9 mouse cellular contexts compared by ENCODE assay signal in genomic region chr8:61700298-61700697, GRCm38 (mm10).
DNase-seq lines count a peak whose midpoint lies in the region; ATAC-seq lines count a peak whose summit lies in the region.
"Had no signal": no experiment of that assay in that cellular context is flagged by ENCODE, and none has a peak within 500 bp of the region (broad histone marks: within the 10 kb centered on the region; RNA-seq: fewer than 3 reads in every experiment).

No protein-coding gene starts in this region.

- no peak overlapping the region for H3K4me3 ChIP-seq in kidney, embryonic 15.5 days (replicated peaks)
- H3K4me3 ChIP-seq: hindbrain, embryonic 15.5 days had no signal

- H3K9me3 ChIP-seq in kidney, embryonic 15.5 days (replicated peaks) = no peaks in the 10 kb centered on the region
- H3K9me3 ChIP-seq: hindbrain, embryonic 15.5 days had no signal

- WGBS in kidney, embryonic 15.5 days = 76% methylated on average over 1 of the region's 1 CpGs

- H3K4me2 ChIP-seq in kidney, embryonic 15.5 days = no peak overlapping the region
- H3K4me2 ChIP-seq: hindbrain, embryonic 15.5 days had no signal

- peak overlapping the region; percentile 71 for H3K27ac ChIP-seq in kidney, embryonic 15.5 days
- H3K27ac ChIP-seq: hindbrain, embryonic 15.5 days had no signal

- peaks cover 4% of the 10 kb centered on the region; the same call in 1 of the 2 replicates for H3K27me3 ChIP-seq in kidney, embryonic 15.5 days
- H3K27me3 ChIP-seq: hindbrain, embryonic 15.5 days had no signal

- H3K4me1 ChIP-seq in kidney, embryonic 15.5 days = peaks cover 54% of the 10 kb centered on the region

- H3K9ac ChIP-seq in kidney, embryonic 15.5 days = no peak overlapping the region
- H3K9ac ChIP-seq: hindbrain, embryonic 15.5 days had no signal

- no peaks in the 10 kb centered on the region for H3K36me3 ChIP-seq in kidney, embryonic 15.5 days
- H3K36me3 ChIP-seq: hindbrain, embryonic 15.5 days had no signal

- ATAC-seq in kidney, embryonic 15.5 days (replicated peaks; ENCODE audit: low FRiP score) = no peak

- DNase-seq in gastrocnemius, postnatal 10 days = peak; percentile 22
- no peak for DNase-seq in gastrocnemius, postnatal 14 days
- peak; percentile 50 for DNase-seq in testis, postnatal 10 days (ENCODE audit: low spot score)
- no peak for DNase-seq in testis, postnatal 14 days (ENCODE audit: low spot score)
- DNase-seq in natural killer cell, adult 2 months (ENCODE audit: low spot score in 2 of 2) = no peak
- no peak for DNase-seq in frontal cortex, postnatal 10 days (ENCODE audit: low spot score in 2 of 2)
- no peak for DNase-seq in frontal cortex, postnatal 14 days (ENCODE audit: low spot score in 2 of 2)

- intact Hi-C loops in gastrocnemius, postnatal 14 days (cut with DNase I; ENCODE audit: low total_unique reads) = loop anchor here (10.0 kb wide), 1 partner anchor 175 kb away; no protein-coding TSS in a partner anchor

Comparison
In these comparisons a context has a peak if more than half of its experiments do, and no peak if none do; other contexts are left out.
1. DNase-seq: peak in gastrocnemius, postnatal 10 days (single experiment) and testis, postnatal 10 days (single experiment); none in gastrocnemius, postnatal 14 days (single experiment), testis, postnatal 14 days (single experiment), natural killer cell, adult 2 months (0 of 2), frontal cortex, postnatal 10 days (0 of 2) and frontal cortex, postnatal 14 days (0 of 2).